ENCODE assay signal across 7 mouse cellular contexts in genomic region chr13:65242319-65242787, GRCm38 (mm10). TPM values are rescaled to one million over a fixed set of nuclear protein-coding genes. Genes with fewer than 3 reads are reported as not detected.
A peak's percentile ranks its signal among the peaks of the same experiment; 100 is the strongest.
DNase-seq lines count a peak whose midpoint lies in the region; ATAC-seq lines count a peak whose summit lies in the region.

No protein-coding gene starts in this region.

- intact Hi-C loops in left cerebral cortex, postnatal 4 days (cut with DNase I) = loop anchor here (10.0 kb wide), 2 partner anchors 798 to 918 kb away; no protein-coding TSS in a partner anchor
- intact Hi-C loops in left cerebral cortex, postnatal 25 days (cut with DNase I) = no loop called here

- H3K27ac ChIP-seq in embryonic facial prominence, embryonic 12.5 days = no peak overlapping the region
- no peak overlapping the region for H3K27ac ChIP-seq in hindbrain, embryonic 14.5 days
- H3K27ac ChIP-seq in midbrain, embryonic 14.5 days (replicated peaks; ENCODE audit: low read depth, low read length) = no peak overlapping the region

- peak overlapping the region; percentile 84 for H3K4me3 ChIP-seq in embryonic facial prominence, embryonic 12.5 days
- H3K4me3 ChIP-seq in hindbrain, embryonic 14.5 days (replicated peaks; ENCODE audit: low read length) = peak overlapping the region; percentile 77
- H3K4me3 ChIP-seq in midbrain, embryonic 14.5 days (replicated peaks; ENCODE audit: low read depth, low read length) = peak overlapping the region; percentile 71

- 40% methylated on average over 27 of the region's 27 CpGs for WGBS in embryonic facial prominence, embryonic 12.5 days
- 37% methylated on average over 27 of the region's 27 CpGs for WGBS in hindbrain, embryonic 14.5 days
- WGBS in midbrain, embryonic 14.5 days = 43% methylated on average over 27 of the region's 27 CpGs

- no peak for ATAC-seq in embryonic facial prominence, embryonic 12.5 days (ENCODE audit: insufficient number of reproducible peaks, insufficient read depth, low FRiP score, low TSS enrichment)
- ATAC-seq in hindbrain, embryonic 14.5 days (ENCODE audit: low FRiP score) = no peak
- ATAC-seq in midbrain, embryonic 14.5 days (ENCODE audit: low FRiP score, low TSS enrichment) = no peak

- H3K4me2 ChIP-seq in embryonic facial prominence, embryonic 12.5 days (replicated peaks) = peak overlapping the region; percentile 100
- peak overlapping the region; percentile 97 for H3K4me2 ChIP-seq in hindbrain, embryonic 14.5 days (replicated peaks)
- peak overlapping the region; percentile 96 for H3K4me2 ChIP-seq in midbrain, embryonic 14.5 days (ENCODE audit: low read length)

- H3K9ac ChIP-seq in embryonic facial prominence, embryonic 12.5 days = 0 out of 2 replicates have a peak overlapping the region, but pooled peaks have one; percentile 66
- H3K9ac ChIP-seq in hindbrain, embryonic 14.5 days = peak overlapping the region; percentile 74
- H3K9ac ChIP-seq in midbrain, embryonic 14.5 days (replicated peaks; ENCODE audit: low read length) = peak overlapping the region; percentile 73; the same call in 1 of the 2 replicates

- peaks cover 8% of the 10 kb centered on the region; the same call in 1 of the 2 replicates for H3K4me1 ChIP-seq in embryonic facial prominence, embryonic 12.5 days
- no peaks in the 10 kb centered on the region; the same call in 1 of the 2 replicates for H3K4me1 ChIP-seq in hindbrain, embryonic 14.5 days (replicated peaks; ENCODE audit: control insufficient read depth, insufficient read depth, low read length)
- peaks cover 10% of the 10 kb centered on the region for H3K4me1 ChIP-seq in midbrain, embryonic 14.5 days (ENCODE audit: control insufficient read depth, insufficient read depth, low read length)

- peaks cover 11% of the 10 kb centered on the region for H3K36me3 ChIP-seq in embryonic facial prominence, embryonic 12.5 days
- H3K36me3 ChIP-seq in hindbrain, embryonic 14.5 days (replicated peaks; ENCODE audit: control insufficient read depth, insufficient read depth) = no peaks in the 10 kb centered on the region
- 0 out of 2 replicates have a peak, but pooled peaks cover under 1% of the 10 kb centered on the region for H3K36me3 ChIP-seq in midbrain, embryonic 14.5 days (ENCODE audit: control insufficient read depth, insufficient read depth, low read length)

- peak; percentile 11 for DNase-seq in left cerebral cortex, postnatal 4 days
- no peak for DNase-seq in left cerebral cortex, postnatal 25 days (ENCODE audit: low spot score in 2 of 2)
- no peak for DNase-seq in hindbrain, embryonic 14.5 days (ENCODE audit: low spot score)
- DNase-seq in midbrain, embryonic 14.5 days = no peak
- no peak for DNase-seq in urinary bladder, adult 18-20 months (ENCODE audit: low spot score in 2 of 2)
- DNase-seq in ovary, adult 18-20 months (ENCODE audit: low spot score) = no peak

- H3K27me3 ChIP-seq in embryonic facial prominence, embryonic 12.5 days = no peaks in the 10 kb centered on the region
- no peaks in the 10 kb centered on the region for H3K27me3 ChIP-seq in hindbrain, embryonic 14.5 days (ENCODE audit: control insufficient read depth, insufficient read depth, low read length)
- H3K27me3 ChIP-seq in midbrain, embryonic 14.5 days (ENCODE audit: control insufficient read depth, insufficient read depth, low read length) = no peaks in the 10 kb centered on the region

- peaks cover 27% of the 10 kb centered on the region for H3K9me3 ChIP-seq in embryonic facial prominence, embryonic 12.5 days
- H3K9me3 ChIP-seq in hindbrain, embryonic 14.5 days (ENCODE audit: control insufficient read depth, low read length) = peaks cover 32% of the 10 kb centered on the region
- peaks cover 31% of the 10 kb centered on the region for H3K9me3 ChIP-seq in midbrain, embryonic 14.5 days (ENCODE audit: control insufficient read depth, low read length)

RNA-seq across cellular contexts. Expression of gene Gm10775, which starts 17.0 kb away (rescaled TPM):
- under 1 TPM in 1 of 2 experiments, not detected in 1; 0.68 TPM for total RNA-seq in left cerebral cortex, postnatal 4 days (2021)
- under 1 TPM in 1 of 2 experiments, not detected in 1; 0.50 TPM for total RNA-seq in left cerebral cortex, postnatal 25 days (2021)
- not detected in 2 replicates for polyA plus RNA-seq in embryonic facial prominence, embryonic 12.5 days (2016; fragmentation: Nextera tagmentation; extraction: Ambion mirVana)
- 0.17 and 0.37 TPM in 2 replicates for polyA plus RNA-seq in hindbrain, embryonic 14.5 days (2014; fragmentation: Nextera tagmentation; extraction: Ambion mirVana)
- polyA plus RNA-seq in midbrain, embryonic 14.5 days (2014; fragmentation: Nextera tagmentation; extraction: Ambion mirVana) = 0.30 TPM in 1 of 2 replicates, not detected in the other

RNA-seq across cellular contexts. Expression of gene Zfp369, which starts 36.3 kb away (rescaled TPM):
- total RNA-seq in left cerebral cortex, postnatal 4 days (2021) = 10 to 100 TPM; 74.4 to 80.0 TPM
- 10 to 100 TPM; 57.6 to 71.4 TPM for total RNA-seq in left cerebral cortex, postnatal 25 days (2021)
- polyA plus RNA-seq in embryonic facial prominence, embryonic 12.5 days (2016; fragmentation: Nextera tagmentation; extraction: Ambion mirVana) = 19.2 and 20.8 TPM in 2 replicates
- polyA plus RNA-seq in hindbrain, embryonic 14.5 days (2014; fragmentation: Nextera tagmentation; extraction: Ambion mirVana) = 23.1 and 27.8 TPM in 2 replicates
- polyA plus RNA-seq in midbrain, embryonic 14.5 days (2014; fragmentation: Nextera tagmentation; extraction: Ambion mirVana) = 25.7 and 27.3 TPM in 2 replicates

RNA-seq across cellular contexts. Expression of gene Nlrp4f, which starts 36.6 kb away (rescaled TPM):
- under 1 TPM in 1 of 2 experiments, not detected in 1; 0.95 TPM for total RNA-seq in left cerebral cortex, postnatal 4 days (2021)
- total RNA-seq in left cerebral cortex, postnatal 25 days (2021) = under 1 TPM in 1 of 2 experiments, not detected in 1; 0.18 TPM
- polyA plus RNA-seq in embryonic facial prominence, embryonic 12.5 days (2016; fragmentation: Nextera tagmentation; extraction: Ambion mirVana) = not detected in 2 replicates
- 0.13 TPM in 1 of 2 replicates, not detected in the other for polyA plus RNA-seq in hindbrain, embryonic 14.5 days (2014; fragmentation: Nextera tagmentation; extraction: Ambion mirVana)
- polyA plus RNA-seq in midbrain, embryonic 14.5 days (2014; fragmentation: Nextera tagmentation; extraction: Ambion mirVana) = 0.08 TPM in 1 of 2 replicates, not detected in the other
